Comparison of ENCODE assay signal across 1 mouse cellular context in genomic region chr11:5495906-5496305, GRCm38 (mm10).
TF ChIP-seq lines count a peak whose summit lies in the region.

No protein-coding gene starts in this region.

TF ChIP-seq in ES-E14, 5 proteins besides CTCF, POLR2A, EP300 and RAD21:
- TF ChIP-seq HCFC1 (IDR thresholded peaks at IDR 0.05; ENCODE audit: borderline replicate concordance, insufficient read depth, low read length), result no peak
- TF ChIP-seq CHD2 (IDR thresholded peaks at IDR 0.05; ENCODE audit: low read depth, low read length), result no peak
- no peak for TF ChIP-seq ZC3H11A (IDR thresholded peaks at IDR 0.05; ENCODE audit: borderline replicate concordance, low read depth, low read length)
- no peak for TF ChIP-seq MAFK (IDR thresholded peaks at IDR 0.05; ENCODE audit: insufficient read depth, low read depth, low read length)
- TF ChIP-seq ZNF384 (IDR thresholded peaks at IDR 0.05; ENCODE audit: low read depth, low read length), result no peak
TF ChIP-seq in ES-E14: peak in this region for 0.
